Mouse (Mus musculus) megakaryocyte, embryonic 14.5 days (primary cell): Measurements from ENCODE around the gene Gdpd3.

Experiments used
- FLI1 ChIP-seq: IDR thresholded peaks from 2 replicates; pipeline ENCODE4 v1.6.1; 2012; ENCODE audit warnings: low read length, inconsistent platforms, mixed read lengths
- GATA1 ChIP-seq: IDR thresholded peaks from 3 replicates; pipeline ENCODE4 v1.6.1; 2012; ENCODE audit warnings: mixed read lengths, low read length, inconsistent platforms, borderline replicate concordance

- TF ChIP-seq GATA1: no peak
- no peak for TF ChIP-seq FLI1
Measured at GRCm38 (mm10) chr7:126773351-126773750, 7.2 kb downstream of the Gdpd3 start.
